Mouse (Mus musculus) cerebellum, postnatal 25 days (tissue): ENCODE data around the gene Vat1l.

Experiments
- DNase-seq, 2 experiments: peaks; one replicate each; pipeline ENCODE4 v3.0.0; 2021; ENCODE audit warnings: mixed read lengths in 2 of 2

Gene Vat1l

GRCm38 (mm10) chr8:114298253-114298652, 92.8 kb downstream of the Vat1l start:
- no peak for DNase-seq

GRCm38 (mm10) chr8:114300072-114300471, 94.7 kb downstream of the Vat1l start:
- DNase-seq: no peak

- peak; percentile 57 to 63 for DNase-seq
Measured at GRCm38 (mm10) chr8:114306296-114306695, 100.9 kb downstream of the Vat1l start.

- DNase-seq: peak; percentile 61 to 69
Measured at GRCm38 (mm10) chr8:114314669-114315325, 109.4 kb downstream of the Vat1l start.

- DNase-seq: no peak
Measured at GRCm38 (mm10) chr8:114318161-114318560, 112.7 kb downstream of the Vat1l start.

GRCm38 (mm10) chr8:114322096-114322495, 116.7 kb downstream of the Vat1l start:
- DNase-seq: no peak

GRCm38 (mm10) chr8:114331928-114332327, 126.5 kb downstream of the Vat1l start:
- no peak for DNase-seq

GRCm38 (mm10) chr8:114332949-114333348, 127.5 kb downstream of the Vat1l start:
- no peak for DNase-seq

GRCm38 (mm10) chr8:114335721-114336120, 130.3 kb downstream of the Vat1l start:
- DNase-seq: no peak

- DNase-seq: peak; percentile 28 to 42
Measured at GRCm38 (mm10) chr8:114342276-114342675, 136.9 kb downstream of the Vat1l start.

GRCm38 (mm10) chr8:114344789-114345188, 139.4 kb downstream of the Vat1l start:
- DNase-seq: no peak

- peak; percentile 25 to 54 for DNase-seq
Measured at GRCm38 (mm10) chr8:114346045-114346444, 140.6 kb downstream of the Vat1l start.

GRCm38 (mm10) chr8:114351643-114352427, 146.4 kb downstream of the Vat1l start:
- no peak for DNase-seq

- peak in 1 of 2 experiments; percentile 16 for DNase-seq
Measured at GRCm38 (mm10) chr8:114360506-114360905, 155.1 kb downstream of the Vat1l start.

- DNase-seq: no peak
Measured at GRCm38 (mm10) chr8:114363167-114363566, 157.8 kb downstream of the Vat1l start.

GRCm38 (mm10) chr8:114363656-114364055, 158.2 kb downstream of the Vat1l start:
- no peak for DNase-seq

- peak; percentile 91 to 92 for DNase-seq
Measured at GRCm38 (mm10) chr8:114369038-114369976, 163.9 kb downstream of the Vat1l start.

- no peak for DNase-seq
Measured at GRCm38 (mm10) chr8:114374390-114374789, 169.0 kb downstream of the Vat1l start.

- DNase-seq: no peak
Measured at GRCm38 (mm10) chr8:114384189-114384588, 178.8 kb downstream of the Vat1l start.

- DNase-seq: no peak
Measured at GRCm38 (mm10) chr8:114387494-114387893, 182.1 kb downstream of the Vat1l start.

GRCm38 (mm10) chr8:114390465-114391254, 185.2 kb downstream of the Vat1l start:
- DNase-seq: no peak

- no peak for DNase-seq
Measured at GRCm38 (mm10) chr8:114398326-114398725, 192.9 kb downstream of the Vat1l start.
